Mouse (Mus musculus): ENCODE measurements around the gene Gramd4. TPM values are rescaled to one million over a fixed set of nuclear protein-coding genes. Genes with fewer than 3 reads are reported as not detected.

Gene Gramd4
- polyA plus RNA-seq, 1 experiment, result 18.9 TPM

GRCm38 (mm10) chr15:86169817-86170110 lies 112.3 kb downstream of the Gramd4 start:
- Histone ChIP-seq H3K36me3 (ENCODE audit: control insufficient read depth, insufficient read depth, low read length) (no peaks in the 10 kb centered on the region), H3K4me1 (ENCODE audit: control insufficient read depth, insufficient read depth, low read length) (peaks cover 28% of the 10 kb centered on the region), H3K27me3 (replicated peaks; ENCODE audit: control insufficient read depth, insufficient read depth, low read length) (no peaks in the 10 kb centered on the region), H3K27ac (ENCODE audit: insufficient read depth, low read depth, low read length) (peak overlapping the region; percentile 58), H3K4me3 (ENCODE audit: insufficient read depth, low read depth, low read length) (no peak overlapping the region)
- DNase-seq, result peak; percentile 74
- WGBS, result 58% methylated on average over 4 of the region's 4 CpGs
- TF ChIP-seq POLR2A (IDR thresholded peaks at IDR 0.05; ENCODE audit: low read depth, low read length) (no peak), CTCF (conservative IDR thresholded peaks at IDR 0.05; ENCODE audit: insufficient read depth, insufficient read length, low read depth, low read length) (no peak)

GRCm38 (mm10) chr15:86171316-86171715 lies 113.8 kb downstream of the Gramd4 start:
- no peak for DNase-seq
- no peak overlapping the region for H3K4me3 ChIP-seq (ENCODE audit: insufficient read depth, low read depth, low read length)
- no peaks in the 10 kb centered on the region for H3K36me3 ChIP-seq (ENCODE audit: control insufficient read depth, insufficient read depth, low read length)
- H3K27me3 ChIP-seq (replicated peaks; ENCODE audit: control insufficient read depth, insufficient read depth, low read length), result no peaks in the 10 kb centered on the region
- TF ChIP-seq CTCF (conservative IDR thresholded peaks at IDR 0.05; ENCODE audit: insufficient read depth, insufficient read length, low read depth, low read length) (no peak), POLR2A (IDR thresholded peaks at IDR 0.05; ENCODE audit: low read depth, low read length) (no peak)
- peaks cover 28% of the 10 kb centered on the region for H3K4me1 ChIP-seq (ENCODE audit: control insufficient read depth, insufficient read depth, low read length)
- WGBS, result 81% methylated on average over 12 of the region's 12 CpGs
- H3K27ac ChIP-seq (ENCODE audit: insufficient read depth, low read depth, low read length), result no peak overlapping the region

GRCm38 (mm10) chr15:86172124-86172523 lies 114.6 kb downstream of the Gramd4 start:
- Histone ChIP-seq H3K4me1 (ENCODE audit: control insufficient read depth, insufficient read depth, low read length) (peaks cover 28% of the 10 kb centered on the region), H3K36me3 (ENCODE audit: control insufficient read depth, insufficient read depth, low read length) (no peaks in the 10 kb centered on the region), H3K4me3 (ENCODE audit: insufficient read depth, low read depth, low read length) (no peak overlapping the region), H3K27me3 (replicated peaks; ENCODE audit: control insufficient read depth, insufficient read depth, low read length) (no peaks in the 10 kb centered on the region), H3K27ac (ENCODE audit: insufficient read depth, low read depth, low read length) (no peak overlapping the region)
- 45% methylated on average over 3 of the region's 3 CpGs for WGBS
- TF ChIP-seq CTCF (conservative IDR thresholded peaks at IDR 0.05; ENCODE audit: insufficient read depth, insufficient read length, low read depth, low read length), result no peak
- TF ChIP-seq POLR2A (IDR thresholded peaks at IDR 0.05; ENCODE audit: low read depth, low read length), result no peak
- DNase-seq, result no peak

- TF ChIP-seq CTCF (conservative IDR thresholded peaks at IDR 0.05; ENCODE audit: insufficient read depth, insufficient read length, low read depth, low read length) (no peak), POLR2A (IDR thresholded peaks at IDR 0.05; ENCODE audit: low read depth, low read length) (no peak)
- peaks cover 28% of the 10 kb centered on the region for H3K4me1 ChIP-seq (ENCODE audit: control insufficient read depth, insufficient read depth, low read length)
- no peak for DNase-seq
- no peak overlapping the region for H3K27ac ChIP-seq (ENCODE audit: insufficient read depth, low read depth, low read length)
- 70% methylated on average over 6 of the region's 6 CpGs for WGBS
- H3K36me3 ChIP-seq (ENCODE audit: control insufficient read depth, insufficient read depth, low read length), result no peaks in the 10 kb centered on the region
- H3K27me3 ChIP-seq (replicated peaks; ENCODE audit: control insufficient read depth, insufficient read depth, low read length), result no peaks in the 10 kb centered on the region
- H3K4me3 ChIP-seq (ENCODE audit: insufficient read depth, low read depth, low read length), result no peak overlapping the region
These were observed 115.0 kb downstream of the Gramd4 start for GRCm38 (mm10) chr15:86172526-86172925.

- peak; percentile 54 for DNase-seq
- no peak overlapping the region for H3K27ac ChIP-seq (ENCODE audit: insufficient read depth, low read depth, low read length)
- peaks cover 22% of the 10 kb centered on the region for H3K4me1 ChIP-seq (ENCODE audit: control insufficient read depth, insufficient read depth, low read length)
- WGBS, result 26% methylated on average over 16 of the region's 16 CpGs
- no peaks in the 10 kb centered on the region for H3K27me3 ChIP-seq (replicated peaks; ENCODE audit: control insufficient read depth, insufficient read depth, low read length)
- no peaks in the 10 kb centered on the region for H3K36me3 ChIP-seq (ENCODE audit: control insufficient read depth, insufficient read depth, low read length)
- H3K4me3 ChIP-seq (ENCODE audit: insufficient read depth, low read depth, low read length), result no peak overlapping the region
- TF ChIP-seq CTCF (conservative IDR thresholded peaks at IDR 0.05; ENCODE audit: insufficient read depth, insufficient read length, low read depth, low read length), result no peak
- no peak for TF ChIP-seq POLR2A (IDR thresholded peaks at IDR 0.05; ENCODE audit: low read depth, low read length)
These were observed 115.9 kb downstream of the Gramd4 start for GRCm38 (mm10) chr15:86173136-86173985.

- H3K4me1 ChIP-seq (ENCODE audit: control insufficient read depth, insufficient read depth, low read length), result peaks cover 11% of the 10 kb centered on the region; the same call in 1 of the 2 replicates
- H3K27ac ChIP-seq (ENCODE audit: insufficient read depth, low read depth, low read length), result no peak overlapping the region
- H3K27me3 ChIP-seq (replicated peaks; ENCODE audit: control insufficient read depth, insufficient read depth, low read length), result no peaks in the 10 kb centered on the region
- no peaks in the 10 kb centered on the region for H3K36me3 ChIP-seq (ENCODE audit: control insufficient read depth, insufficient read depth, low read length)
- WGBS, result 66% methylated on average over 3 of the region's 3 CpGs
- H3K4me3 ChIP-seq (ENCODE audit: insufficient read depth, low read depth, low read length), result no peak overlapping the region
- DNase-seq, result no peak
- TF ChIP-seq CTCF (conservative IDR thresholded peaks at IDR 0.05; ENCODE audit: insufficient read depth, insufficient read length, low read depth, low read length), result no peak
- no peak for TF ChIP-seq POLR2A (IDR thresholded peaks at IDR 0.05; ENCODE audit: low read depth, low read length)
These were observed 118.0 kb downstream of the Gramd4 start for GRCm38 (mm10) chr15:86175253-86176050.

- no peak overlapping the region; the same call in 1 of the 2 replicates for H3K27ac ChIP-seq (ENCODE audit: insufficient read depth, low read depth, low read length)
- no peaks in the 10 kb centered on the region for H3K36me3 ChIP-seq (ENCODE audit: control insufficient read depth, insufficient read depth, low read length)
- peaks cover 11% of the 10 kb centered on the region; the same call in 1 of the 2 replicates for H3K4me1 ChIP-seq (ENCODE audit: control insufficient read depth, insufficient read depth, low read length)
These were observed 118.7 kb downstream of the Gramd4 start for GRCm38 (mm10) chr15:86176166-86176565.

More at GRCm38 (mm10) chr15:86176166-86176565, 118.7 kb downstream of the Gramd4 start:
- H3K4me3 ChIP-seq (ENCODE audit: insufficient read depth, low read depth, low read length), result no peak overlapping the region
- 62% methylated on average over 10 of the region's 10 CpGs for WGBS
- TF ChIP-seq POLR2A (IDR thresholded peaks at IDR 0.05; ENCODE audit: low read depth, low read length), result no peak
- TF ChIP-seq CTCF (conservative IDR thresholded peaks at IDR 0.05; ENCODE audit: insufficient read depth, insufficient read length, low read depth, low read length), result no peak
- H3K27me3 ChIP-seq (replicated peaks; ENCODE audit: control insufficient read depth, insufficient read depth, low read length), result no peaks in the 10 kb centered on the region
- no peak for DNase-seq
